Mouse (Mus musculus): ENCODE data around the gene Wfdc21.

DNA sequence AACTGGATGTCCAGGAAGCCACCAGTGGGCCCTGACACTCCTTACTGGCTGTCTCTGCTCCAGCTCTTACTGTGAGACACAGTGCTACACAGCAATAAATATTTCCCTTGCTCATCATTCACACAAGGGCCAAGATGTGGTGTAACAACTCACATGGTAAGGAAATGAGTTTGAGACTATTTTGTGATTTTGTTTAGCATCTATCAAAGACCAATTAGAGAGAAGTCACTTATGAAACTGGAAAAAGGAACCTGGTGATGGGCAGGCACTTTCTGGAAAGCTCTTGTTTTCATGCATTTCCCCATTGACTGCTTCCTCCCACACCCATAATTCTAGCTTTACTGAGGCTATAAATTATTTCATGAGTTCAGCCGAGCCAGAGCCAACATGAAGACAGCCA, 43.0 kb upstream of the Wfdc21 start, which contains the start of gene Wfdc17:
- no peak for TF ChIP-seq POLR2A (IDR thresholded peaks at IDR 0.05; ENCODE audit: extremely low read depth, insufficient read depth, low read length)
- TF ChIP-seq CTCF (IDR thresholded peaks at IDR 0.05; ENCODE audit: extremely low read depth, insufficient read depth, low read length) = no peak
